Mouse (Mus musculus): Measurements from ENCODE around the gene Phf5a.

The Phf5a gene

GRCm38 (mm10) chr15:81882348-81882747 lies 10.6 kb upstream of the Phf5a start:
- no peak for DNase-seq

GRCm38 (mm10) chr15:81879531-81880401 lies 8.1 kb upstream of the Phf5a start:
- DNase-seq, result peak; percentile 39

GRCm38 (mm10) chr15:81872262-81873136 lies 788 bp upstream of the Phf5a start, which contains the start of gene Aco2:
Gene Aco2, plus strand, starts transcription at chr15:81872309.
- peak; percentile 99 for DNase-seq

- no peak for DNase-seq
Measured at GRCm38 (mm10) chr15:81869985-81870384, 1.7 kb downstream of the Phf5a start.

- DNase-seq, result no peak
Measured at GRCm38 (mm10) chr15:81864238-81864637, 7.5 kb downstream of the Phf5a start.

GRCm38 (mm10) chr15:81860471-81861135 lies 11.1 kb downstream of the Phf5a start:
- peak; percentile 72 for DNase-seq

GRCm38 (mm10) chr15:81859330-81860255 lies 12.1 kb downstream of the Phf5a start:
- DNase-seq, result peak; percentile 95

- peak; percentile 88 for DNase-seq
Measured at GRCm38 (mm10) chr15:81858517-81859329, 13.0 kb downstream of the Phf5a start, which contains the start of gene Tob2. Gene Tob2, minus strand, starts transcription at chr15:81858796.

- peak; percentile 94 for DNase-seq
Measured at GRCm38 (mm10) chr15:81858138-81858516, 13.6 kb downstream of the Phf5a start.

- no peak for DNase-seq
Measured at GRCm38 (mm10) chr15:81857724-81858116, 14.0 kb downstream of the Phf5a start.

- peak; percentile 73 for DNase-seq
Measured at GRCm38 (mm10) chr15:81856938-81857723, 14.6 kb downstream of the Phf5a start.

GRCm38 (mm10) chr15:81856030-81856790 lies 15.5 kb downstream of the Phf5a start:
- peak; percentile 96 for DNase-seq

- DNase-seq, result no peak
Measured at GRCm38 (mm10) chr15:81853081-81853480, 18.6 kb downstream of the Phf5a start.

GRCm38 (mm10) chr15:81852411-81853000 lies 19.2 kb downstream of the Phf5a start:
- DNase-seq, result peak; percentile 74

GRCm38 (mm10) chr15:81851375-81851774 lies 20.3 kb downstream of the Phf5a start:
- peak; percentile 53 for DNase-seq

GRCm38 (mm10) chr15:81850718-81851117 lies 21.0 kb downstream of the Phf5a start:
- DNase-seq, result peak; percentile 45

GRCm38 (mm10) chr15:81849104-81849503 lies 22.6 kb downstream of the Phf5a start:
- DNase-seq, result peak; percentile 87

GRCm38 (mm10) chr15:81848301-81848700 lies 23.4 kb downstream of the Phf5a start:
- peak; percentile 63 for DNase-seq

- peak; percentile 51 for DNase-seq
Measured at GRCm38 (mm10) chr15:81847861-81848260, 23.9 kb downstream of the Phf5a start.

Data from cerebellum, adult 9-11 months (tissue).